Mouse (Mus musculus): ENCODE measurements around the gene Shld2.

GRCm38 (mm10) chr14:34341993-34342392, 31.7 kb upstream of the Shld2 start:
- TF ChIP-seq CTCF (IDR thresholded peaks at IDR 0.05; ENCODE audit: borderline replicate concordance, control insufficient read depth, extremely low read depth, insufficient read depth, low read length, poor library complexity) (no peak), POLR2A (IDR thresholded peaks at IDR 0.05; ENCODE audit: control insufficient read depth, extremely low read depth, insufficient read depth, low read length, poor library complexity) (no peak)
